Mouse (Mus musculus): Measurements from ENCODE around the gene Cfdp1.

DNA sequence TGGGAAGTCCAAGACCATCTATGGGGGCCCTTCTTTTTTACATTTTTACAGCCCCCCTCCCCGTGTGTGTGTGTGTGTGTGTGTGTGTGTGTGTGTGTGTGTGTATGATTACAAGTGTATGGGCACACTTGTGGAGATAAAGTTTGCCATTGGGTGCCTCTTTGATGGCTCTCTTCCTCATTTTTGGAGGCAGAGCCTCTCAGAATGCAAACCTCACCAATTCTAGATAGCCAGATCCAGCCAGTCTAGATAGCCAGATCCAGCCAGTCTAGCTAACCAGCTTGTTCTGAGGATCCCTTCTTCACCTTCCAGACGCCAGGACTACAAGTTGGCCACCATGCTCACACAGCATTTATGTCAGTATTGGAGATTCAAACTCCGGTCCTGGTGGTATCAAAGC is 17.2 kb upstream of the Cfdp1 start:
- TF ChIP-seq CTCF (IDR thresholded peaks at IDR 0.05; ENCODE audit: borderline replicate concordance, insufficient read depth, low read depth, low read length) (no peak), POLR2A (IDR thresholded peaks at IDR 0.05; ENCODE audit: borderline replicate concordance, insufficient read depth, low read length) (no peak)
